Mouse (Mus musculus) testis, postnatal 10 days (tissue): ENCODE results near the gene Gm38431.
A peak's percentile ranks its signal among the peaks of the same experiment; 100 is the strongest.

ENCODE experiments used
- DNase-seq: peaks from one replicate; pipeline ENCODE4 v3.0.0; 2021; ENCODE audit warnings: low spot score

Gene Gm38431

DNA sequence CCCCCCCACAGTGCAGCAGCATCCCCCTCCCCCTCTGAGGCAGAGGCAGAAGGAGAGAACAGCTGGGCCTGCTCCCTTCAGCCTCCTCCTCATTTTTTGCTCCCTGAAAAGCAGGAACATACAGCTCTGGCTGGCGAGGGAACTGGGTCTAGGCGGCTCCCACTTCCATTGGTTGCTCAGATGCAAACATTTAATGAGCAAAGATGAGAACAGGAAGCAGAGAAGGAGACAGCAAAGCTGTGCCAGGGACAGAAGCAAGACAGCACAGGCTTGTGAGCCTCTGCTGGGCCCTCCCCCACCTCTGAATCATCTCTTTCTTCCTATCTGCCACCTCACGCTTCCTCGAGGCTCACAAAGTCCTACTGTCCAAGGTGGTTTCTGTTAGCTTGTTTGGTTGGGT lies 50.5 kb downstream of the Gm38431 start:
- no peak for DNase-seq

DNA sequence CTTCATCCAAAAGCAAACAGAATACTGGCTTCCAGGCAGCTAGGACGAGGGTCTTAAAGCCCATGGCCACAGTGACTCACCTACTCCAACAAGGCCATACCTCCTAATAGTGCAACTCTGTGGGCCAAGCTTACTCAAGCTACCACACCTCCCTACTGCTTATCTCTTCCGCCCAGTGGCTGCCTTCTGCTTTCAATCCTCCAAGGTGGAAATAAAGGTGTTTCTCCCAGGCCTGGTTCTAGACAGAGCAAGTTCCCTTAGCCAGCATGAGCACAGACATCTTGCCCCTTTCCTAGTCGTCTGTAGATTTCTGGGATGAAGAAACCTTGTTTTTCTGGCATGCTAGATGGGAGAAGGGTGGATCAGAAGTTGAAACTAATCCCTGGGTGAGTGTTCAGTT lies 52.0 kb downstream of the Gm38431 start:
- DNase-seq = no peak

DNA sequence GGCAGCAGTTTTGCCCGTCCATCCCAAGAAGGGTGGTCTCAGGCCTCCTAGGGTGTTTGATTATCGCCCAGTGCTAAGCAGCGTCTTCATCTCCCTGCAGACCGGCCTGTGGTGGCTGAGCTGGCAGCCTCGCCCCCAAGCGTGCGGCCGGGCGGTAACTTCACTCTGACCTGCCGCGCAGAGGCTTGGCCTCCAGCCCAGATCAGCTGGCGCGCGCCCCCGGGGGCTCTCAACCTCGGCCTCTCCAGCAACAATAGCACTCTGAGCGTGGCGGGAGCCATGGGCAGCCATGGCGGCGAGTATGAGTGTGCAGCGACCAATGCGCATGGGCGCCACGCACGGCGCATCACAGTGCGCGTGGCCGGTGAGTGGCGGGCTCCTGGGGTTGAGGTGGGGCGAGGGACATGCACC lies 54.3 kb downstream of the Gm38431 start:
- DNase-seq = peak; percentile 58

DNA sequence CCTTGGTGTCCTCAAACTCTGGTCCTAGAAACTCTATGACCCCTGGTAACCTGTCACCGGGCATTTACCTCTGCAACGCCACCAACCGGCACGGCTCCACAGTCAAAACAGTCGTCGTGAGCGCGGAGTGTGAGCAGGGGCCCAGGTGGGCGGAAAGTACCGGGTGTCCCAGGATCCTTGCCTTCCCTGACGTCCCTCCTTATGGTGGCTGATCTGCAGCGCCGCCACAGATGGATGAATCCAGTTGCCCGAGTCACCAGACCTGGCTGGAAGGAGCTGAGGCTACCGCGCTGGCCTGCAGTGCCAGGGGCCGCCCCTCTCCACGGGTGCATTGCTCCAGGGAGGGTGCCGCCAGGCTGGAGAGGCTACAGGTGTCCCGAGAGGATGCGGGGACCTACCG lies 55.1 kb downstream of the Gm38431 start:
- DNase-seq = no peak

DNA sequence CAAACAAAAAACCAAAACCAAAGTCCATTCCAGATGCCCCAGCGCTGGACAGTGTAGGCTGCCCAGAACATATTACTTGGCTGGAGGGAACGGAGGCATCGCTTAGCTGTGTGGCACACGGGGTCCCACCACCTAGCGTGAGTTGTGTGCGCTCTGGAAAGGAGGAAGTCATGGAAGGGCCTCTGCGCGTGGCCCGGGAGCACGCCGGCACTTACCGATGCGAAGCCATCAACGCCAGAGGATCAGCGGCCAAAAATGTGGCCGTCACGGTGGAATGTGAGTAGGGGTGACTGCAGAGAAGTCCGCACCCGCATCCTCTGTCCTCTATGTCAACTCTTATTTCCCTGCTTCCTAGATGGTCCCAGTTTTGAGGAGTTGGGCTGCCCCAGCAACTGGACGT lies 55.6 kb downstream of the Gm38431 start:
- no peak for DNase-seq

DNA sequence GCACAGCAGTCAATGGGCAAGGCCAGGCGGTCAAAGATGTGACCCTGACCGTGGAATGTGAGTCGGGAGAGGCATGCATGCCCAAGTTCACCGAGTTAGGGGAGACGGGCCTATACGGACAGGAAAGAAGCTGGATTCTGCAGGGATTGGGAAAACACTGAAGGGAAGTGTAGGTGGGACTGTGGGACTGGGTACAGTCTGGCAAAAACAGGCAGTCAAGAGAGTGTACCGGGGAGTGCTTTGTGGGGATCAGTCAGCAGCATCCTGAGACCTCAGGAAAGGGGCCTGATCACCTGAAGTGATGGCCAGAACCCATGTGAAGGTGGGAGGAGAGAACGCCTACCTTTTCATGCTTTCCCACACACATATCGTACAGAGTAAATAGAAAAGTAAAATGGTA lies 56.2 kb downstream of the Gm38431 start:
- no peak for DNase-seq

DNA sequence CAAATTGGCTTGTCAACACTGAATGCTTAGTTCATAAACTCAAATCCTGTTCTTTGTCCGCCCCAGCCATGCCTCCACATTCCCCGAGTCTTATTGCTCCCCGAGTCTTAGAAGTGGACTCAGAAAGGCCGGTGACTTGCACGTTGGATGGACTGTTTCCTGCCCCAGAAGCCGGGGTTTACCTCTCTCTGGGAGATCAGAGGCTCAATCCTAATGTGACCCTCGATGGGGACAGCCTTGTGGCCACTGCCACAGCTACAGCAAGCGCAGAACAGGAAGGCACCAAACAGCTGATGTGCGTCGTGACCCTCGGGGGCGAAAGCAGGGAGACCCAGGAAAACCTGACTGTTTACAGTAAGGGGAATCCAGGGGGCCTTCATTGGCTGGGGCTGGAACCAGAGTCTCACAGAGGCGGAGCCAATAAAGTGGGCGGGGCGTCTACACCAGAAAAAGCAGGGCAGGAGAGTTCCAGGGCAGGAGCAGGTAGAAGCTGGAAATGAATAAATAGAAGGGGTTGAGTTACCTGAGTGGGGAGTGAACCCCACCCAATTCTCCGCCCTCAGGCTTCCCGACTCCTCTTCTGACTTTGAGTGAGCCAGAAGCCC lies 57.2 kb downstream of the Gm38431 start:
- peak; percentile 55 for DNase-seq

DNA sequence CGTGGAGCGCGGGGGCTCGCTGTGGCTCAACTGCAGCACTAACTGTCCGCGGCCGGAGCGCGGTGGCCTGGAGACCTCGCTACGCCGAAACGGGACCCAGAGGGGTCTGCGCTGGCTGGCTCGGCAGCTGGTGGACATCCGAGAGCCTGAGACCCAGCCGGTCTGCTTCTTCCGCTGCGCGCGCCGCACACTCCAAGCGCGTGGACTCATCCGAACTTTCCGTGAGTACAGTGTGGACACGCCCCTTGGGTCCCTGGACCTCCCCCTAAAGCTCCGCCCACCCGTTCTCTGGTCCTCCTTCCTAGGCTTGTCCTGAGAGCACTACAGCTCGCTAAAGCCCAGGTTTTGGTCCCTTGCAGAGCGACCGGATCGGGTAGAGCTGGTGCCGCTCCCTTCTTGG lies 58.7 kb downstream of the Gm38431 start:
- DNase-seq = peak; percentile 91

DNA sequence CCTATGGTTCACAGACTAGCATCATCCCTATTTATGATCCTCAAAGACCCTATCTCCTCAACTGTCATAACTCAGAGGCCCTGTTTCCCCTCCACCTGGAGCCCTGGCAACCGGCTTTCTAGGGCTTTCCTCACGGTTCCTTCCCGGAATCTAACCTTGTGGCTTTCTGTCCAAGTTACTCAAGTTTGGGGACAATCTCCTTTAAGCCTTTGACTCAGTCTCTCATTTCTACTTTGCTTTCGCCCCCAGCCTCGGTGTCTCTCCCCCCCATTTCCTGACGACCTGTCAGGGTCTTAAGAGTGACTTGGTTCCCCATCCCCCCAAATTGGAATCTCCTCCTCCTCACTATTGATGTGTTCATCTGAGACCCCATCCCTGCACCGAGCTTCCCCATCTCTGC lies 59.3 kb downstream of the Gm38431 start:
- no peak for DNase-seq

DNA sequence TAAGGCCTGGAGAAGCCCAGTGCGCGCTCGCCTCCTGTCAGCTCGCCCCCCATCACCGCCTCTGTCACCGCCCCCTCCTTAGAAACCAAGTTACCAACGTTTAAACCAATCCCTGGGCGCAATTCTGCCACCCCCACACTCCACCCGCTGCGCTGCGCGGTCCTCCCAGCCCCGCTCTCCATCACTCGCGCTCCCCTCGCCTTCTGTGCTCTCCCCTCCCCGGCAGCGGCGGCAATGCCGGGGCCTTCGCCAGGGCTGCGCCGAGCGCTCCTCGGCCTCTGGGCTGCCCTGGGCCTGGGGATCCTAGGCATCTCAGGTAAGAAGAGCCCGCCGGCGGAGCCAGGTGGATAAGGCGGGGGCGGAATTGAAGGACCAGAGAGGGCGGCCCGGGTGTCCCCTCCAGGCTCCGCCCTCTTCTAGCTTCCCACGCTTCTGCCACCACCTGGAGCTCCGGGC lies 59.9 kb downstream of the Gm38431 start, which contains the start of gene Icam5:
TSS of gene Icam5 (plus strand) at position 178 of the 456 bp plus-strand sequence.
- DNase-seq = no peak

DNA sequence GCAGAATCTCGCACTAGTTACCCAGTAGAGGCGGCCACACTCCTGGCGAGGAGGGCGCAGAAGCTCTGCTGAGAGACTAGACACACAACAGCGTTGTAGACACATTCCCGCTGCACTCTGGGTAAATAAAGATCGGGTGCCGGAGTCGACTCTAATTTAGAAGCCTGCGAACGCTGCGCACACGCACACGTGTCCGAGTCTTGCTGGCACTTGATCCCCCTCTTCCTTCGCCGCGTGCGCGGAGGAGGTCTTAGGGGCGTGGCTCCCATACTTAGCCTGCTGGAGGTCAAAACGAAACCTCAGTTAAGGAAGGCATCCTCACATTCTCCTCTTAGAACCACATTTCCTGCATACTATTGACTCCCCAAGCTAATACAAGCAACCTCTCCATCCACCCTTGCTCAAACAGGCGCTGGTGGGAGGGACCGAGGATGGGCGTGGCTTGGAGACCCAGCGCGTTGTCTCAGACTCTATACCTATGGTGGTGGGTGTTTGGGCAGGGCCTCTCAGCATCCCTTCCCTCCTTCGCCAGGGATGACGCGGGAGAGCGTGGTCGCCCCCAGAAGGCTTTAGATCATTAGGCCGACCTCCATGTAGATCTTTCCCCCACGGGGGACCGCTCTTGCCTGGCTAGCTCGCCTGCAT lies 60.4 kb downstream of the Gm38431 start:
- peak; percentile 75 for DNase-seq

DNA sequence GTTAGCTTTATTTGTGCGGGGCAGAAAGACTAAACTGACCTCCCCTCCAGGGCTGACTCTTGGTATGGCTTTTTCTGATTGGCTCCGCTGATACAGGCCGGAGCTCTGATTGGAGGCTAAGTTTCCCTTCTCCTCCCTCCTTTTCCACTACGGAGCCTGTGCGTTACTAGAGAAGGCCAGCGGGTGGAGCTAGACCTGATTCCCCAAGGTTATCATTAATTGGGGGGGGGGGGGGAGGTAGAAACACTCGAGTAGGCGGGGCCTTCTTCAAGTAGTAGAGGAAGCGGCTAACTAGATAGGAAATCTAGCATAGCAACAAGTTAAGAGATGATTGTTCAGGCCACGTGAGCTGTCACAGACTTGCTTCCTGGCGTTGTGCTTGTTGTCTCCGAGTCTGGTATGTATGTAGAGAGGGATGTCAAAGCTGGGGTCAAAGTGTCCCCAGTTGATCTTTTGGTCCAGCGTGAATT lies 61.0 kb downstream of the Gm38431 start:
- DNase-seq = peak; percentile 89

DNA sequence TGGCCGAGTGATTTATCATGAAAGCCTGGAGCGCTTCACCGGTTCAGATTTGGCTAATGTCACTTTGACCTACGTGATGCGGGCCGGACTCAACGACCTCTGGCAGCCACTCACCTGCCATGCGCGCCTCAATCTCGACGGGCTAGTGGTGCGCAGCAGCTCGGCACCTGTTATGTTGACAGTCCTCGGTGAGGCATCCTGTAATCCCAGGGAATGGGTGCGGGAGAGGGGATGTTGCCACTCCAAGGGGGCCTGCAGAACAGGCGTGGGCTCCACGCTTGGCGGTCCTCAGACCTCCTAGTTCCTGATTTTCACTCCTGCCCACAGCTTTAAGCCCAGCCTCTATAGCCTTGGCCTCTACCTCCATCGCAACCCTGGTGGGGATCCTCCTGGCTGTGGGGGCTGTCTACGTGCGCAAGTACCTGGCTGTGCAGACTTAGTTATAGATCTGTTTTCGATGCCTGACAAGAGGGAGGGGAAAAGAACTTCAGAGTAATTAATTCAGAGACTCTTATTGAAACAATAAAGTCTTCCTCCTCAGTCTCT lies 61.7 kb downstream of the Gm38431 start:
- no peak for DNase-seq

DNA sequence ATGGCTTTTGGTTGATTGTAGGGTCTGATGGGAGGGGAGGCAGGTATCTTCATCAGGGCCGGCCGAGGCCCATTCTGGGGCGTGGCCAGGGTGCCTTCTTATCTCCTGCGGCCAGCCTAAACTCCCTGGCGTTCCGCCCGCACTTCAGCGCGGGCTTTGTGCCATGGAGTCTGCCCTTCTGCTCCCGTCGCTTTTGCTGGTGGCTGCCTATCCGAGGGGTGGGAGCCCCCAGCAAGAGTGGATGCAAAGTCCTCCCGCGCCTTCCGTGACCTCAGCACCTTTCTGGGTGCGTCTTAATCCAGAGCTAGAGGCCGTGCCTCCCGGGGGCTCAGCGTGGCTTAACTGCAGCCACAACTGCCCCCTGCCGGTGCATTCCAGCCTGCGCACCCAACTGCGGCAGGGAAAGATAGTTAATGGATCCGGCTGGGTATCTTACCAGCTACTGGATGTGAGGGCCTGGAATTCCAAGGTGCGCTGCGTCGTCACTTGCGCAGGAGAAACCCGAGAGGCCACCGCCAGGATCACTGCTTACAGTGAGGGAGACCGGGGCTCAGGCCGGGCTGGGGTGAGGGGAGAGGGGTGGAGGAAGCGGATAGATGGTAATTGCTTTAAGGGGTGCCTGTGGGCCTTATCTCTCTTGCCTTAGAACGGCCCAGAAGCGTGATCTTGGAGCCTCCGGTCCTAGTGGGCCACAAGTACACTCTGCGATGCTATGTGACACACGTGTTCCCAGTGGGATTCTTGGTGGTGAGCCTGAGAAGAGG lies 62.3 kb downstream of the Gm38431 start, which contains the start of gene Icam4:
TSS of gene Icam4 (plus strand) at position 83 of the 764 bp plus-strand sequence.
- DNase-seq = peak; percentile 90

DNA sequence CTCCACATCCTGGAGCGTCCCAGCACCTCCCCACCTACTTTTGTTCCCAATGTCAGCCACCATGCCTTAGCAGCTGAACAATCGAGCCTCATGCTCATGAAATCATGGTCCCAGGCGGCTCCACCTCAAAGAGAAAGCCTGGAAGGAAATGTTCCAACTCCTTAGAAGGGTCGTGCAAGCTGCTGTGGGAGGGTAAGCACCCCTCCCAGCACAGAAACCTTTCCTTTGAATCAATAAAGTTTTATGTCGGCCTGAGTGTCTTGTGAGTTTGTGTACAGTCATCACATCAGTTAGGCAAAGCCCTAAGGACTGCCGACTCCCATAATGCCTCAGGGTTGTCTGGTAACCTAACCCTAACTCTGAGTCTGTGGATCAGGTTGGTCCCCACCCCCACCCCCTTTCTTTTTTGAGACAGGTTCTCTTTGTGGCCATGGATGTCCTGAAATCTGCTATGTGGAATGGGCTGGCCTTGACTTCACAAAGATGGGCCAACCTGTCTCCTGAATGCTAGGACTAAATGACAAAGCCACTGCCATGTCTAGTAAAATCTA lies 63.2 kb downstream of the Gm38431 start:
- DNase-seq = no peak

DNA sequence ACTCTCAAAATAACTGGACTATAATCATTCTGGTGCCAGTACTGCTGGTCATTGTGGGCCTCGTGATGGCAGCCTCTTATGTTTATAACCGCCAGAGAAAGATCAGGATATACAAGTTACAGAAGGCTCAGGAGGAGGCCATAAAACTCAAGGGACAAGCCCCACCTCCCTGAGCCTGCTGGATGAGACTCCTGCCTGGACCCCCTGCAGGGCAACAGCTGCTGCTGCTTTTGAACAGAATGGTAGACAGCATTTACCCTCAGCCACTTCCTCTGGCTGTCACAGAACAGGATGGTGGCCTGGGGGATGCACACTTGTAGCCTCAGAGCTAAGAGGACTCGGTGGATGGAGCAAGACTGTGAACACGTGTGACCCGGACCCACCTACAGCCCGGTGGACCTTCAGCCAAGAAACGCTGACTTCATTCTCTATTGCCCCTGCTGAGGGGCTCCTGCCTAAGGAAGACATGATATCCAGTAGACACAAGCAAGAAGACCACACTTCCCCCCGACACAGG lies 64.0 kb downstream of the Gm38431 start:
- no peak for DNase-seq

DNA sequence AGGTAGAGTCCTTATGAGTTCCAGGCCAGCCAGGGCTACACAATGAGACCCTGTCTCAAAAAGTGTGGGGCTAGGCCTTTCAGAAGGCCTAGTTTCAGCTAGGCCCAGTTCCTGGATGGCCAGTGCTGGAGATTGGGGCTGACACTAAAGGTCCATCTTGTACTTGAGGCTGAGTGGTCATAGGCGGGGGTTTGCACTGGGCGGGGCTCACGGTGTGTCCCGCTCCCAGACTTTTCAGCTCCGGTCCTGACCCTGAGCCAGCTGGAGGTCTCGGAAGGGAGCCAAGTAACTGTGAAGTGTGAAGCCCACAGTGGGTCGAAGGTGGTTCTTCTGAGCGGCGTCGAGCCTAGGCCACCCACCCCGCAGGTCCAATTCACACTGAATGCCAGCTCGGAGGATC lies 64.9 kb downstream of the Gm38431 start:
- DNase-seq = no peak

DNA sequence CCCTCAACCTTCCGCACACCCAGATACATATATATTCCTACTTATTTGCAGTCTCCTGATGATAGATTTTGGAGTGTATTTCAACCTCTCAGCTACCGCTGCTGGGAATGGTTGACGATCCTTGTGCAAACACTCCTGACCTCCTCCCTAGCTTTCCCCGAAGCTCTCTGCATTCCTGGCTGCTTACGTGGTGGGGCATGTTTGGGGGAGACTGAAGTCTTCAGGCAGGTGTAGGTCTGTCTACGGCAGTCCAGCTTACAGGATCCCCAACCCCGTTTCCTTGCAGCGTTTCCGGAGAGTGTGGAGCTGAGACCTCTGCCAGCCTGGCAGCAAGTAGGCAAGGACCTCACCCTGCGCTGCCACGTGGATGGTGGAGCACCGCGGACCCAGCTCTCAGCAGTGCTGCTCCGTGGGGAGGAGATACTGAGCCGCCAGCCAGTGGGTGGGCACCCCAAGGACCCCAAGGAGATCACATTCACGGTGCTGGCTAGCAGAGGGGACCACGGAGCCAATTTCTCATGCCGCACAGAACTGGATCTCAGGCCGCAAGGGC lies 66.5 kb downstream of the Gm38431 start:
- DNase-seq = no peak

DNA sequence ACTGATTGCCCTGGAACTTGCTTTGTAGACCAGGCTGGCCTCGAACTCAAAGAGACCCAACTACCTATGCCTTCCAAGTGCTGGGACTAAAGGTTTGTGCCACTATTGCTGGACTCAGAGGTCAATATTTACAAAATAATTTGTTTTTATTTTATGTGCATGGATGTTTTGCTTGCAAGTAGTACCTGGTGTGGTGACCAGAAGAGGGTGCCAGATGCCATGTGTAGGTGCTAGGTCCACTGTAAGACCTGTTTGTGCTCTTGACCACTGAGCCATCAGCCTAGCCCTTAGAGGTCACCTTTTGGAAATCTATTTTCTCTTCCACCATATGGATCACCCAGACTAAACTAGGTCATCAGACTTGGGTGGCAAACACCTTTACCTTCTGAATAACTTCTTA lies 69.1 kb downstream of the Gm38431 start:
- DNase-seq = no peak

DNA sequence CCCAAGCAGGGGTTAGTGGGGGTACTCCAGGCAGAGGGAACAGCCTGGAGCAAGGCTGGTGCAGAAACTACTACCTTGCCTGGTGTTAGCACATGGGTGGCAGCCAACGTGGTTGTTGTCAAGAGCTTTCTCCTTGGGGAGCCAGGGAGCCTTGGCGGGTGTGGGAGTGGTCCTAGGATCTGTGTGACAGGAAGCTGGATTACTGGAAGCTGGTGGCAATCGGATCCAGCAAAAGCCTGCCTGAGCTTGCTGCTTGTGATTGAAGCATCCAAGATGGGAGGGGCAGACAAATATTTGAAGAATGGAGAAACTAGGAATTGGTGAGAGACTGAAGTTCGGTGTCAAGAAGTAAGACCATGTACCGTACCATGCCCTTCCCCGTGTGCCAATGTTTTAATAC lies 69.5 kb downstream of the Gm38431 start:
- no peak for DNase-seq

DNA sequence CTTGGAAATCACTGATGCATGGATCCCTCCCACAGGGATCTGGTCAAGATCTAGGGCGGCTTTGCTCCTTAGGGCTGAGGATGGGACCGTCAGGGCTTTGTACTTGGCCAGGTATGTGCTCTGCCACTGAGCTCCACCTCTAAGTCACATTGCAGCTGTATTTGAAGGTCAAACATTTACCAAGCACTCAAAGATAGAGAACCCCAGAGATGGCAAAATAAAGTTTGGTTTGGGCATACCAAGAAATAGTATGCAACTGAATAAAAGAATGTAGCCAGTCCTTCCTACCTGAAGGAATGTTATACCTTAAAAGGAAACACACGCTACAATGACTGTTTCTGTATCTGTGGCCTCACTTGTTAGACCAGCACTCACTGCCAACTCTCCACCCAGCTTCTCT lies 70.4 kb downstream of the Gm38431 start:
- no peak for DNase-seq

DNA sequence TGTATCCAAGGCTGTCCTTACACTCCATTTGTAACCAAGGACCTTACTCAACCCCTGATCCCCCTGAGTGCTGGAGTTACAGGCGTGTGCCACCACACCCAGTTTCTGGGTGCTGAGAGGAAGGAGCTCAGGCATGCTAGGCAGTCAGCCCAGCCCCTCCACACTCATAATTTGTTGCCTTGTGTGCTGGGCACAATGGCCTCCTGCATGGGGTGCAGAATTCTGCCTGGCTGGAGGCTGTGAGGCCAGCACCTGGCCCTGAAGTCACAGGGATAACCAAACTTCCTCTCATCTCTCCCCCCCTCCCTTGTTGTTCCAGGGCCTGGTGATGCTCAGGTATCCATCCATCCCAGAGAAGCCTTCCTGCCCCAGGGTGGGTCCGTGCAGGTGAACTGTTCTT lies 73.2 kb downstream of the Gm38431 start:
- DNase-seq = no peak
